Mouse (Mus musculus) layer of hippocampus, adult 18-20 months (tissue): Measurements from ENCODE around the gene Arid3a. TPM values are rescaled to one million over a fixed set of nuclear protein-coding genes. Genes with fewer than 3 reads are reported as not detected.
A peak's percentile ranks its signal among the peaks of the same experiment; 100 is the strongest.

Experiments used
- DNase-seq, 2 experiments: peaks; one replicate each; pipeline ENCODE4 v3.0.0; 2022; ENCODE audit warnings: low spot score in 2 of 2
- total RNA-seq, 2 experiments: library from RNA; stranded (reverse); gene quantifications; 2 replicates each; pipeline ENCODE4 v1.2.3; 2021

The Arid3a gene
- total RNA-seq, 2 experiments from 2014 or later: 5.5 to 5.8 TPM

- DNase-seq: no peak
Measured at GRCm38 (mm10) chr10:79991548-79991947, 64.7 kb downstream of the Arid3a start.

- no peak for DNase-seq
Measured at GRCm38 (mm10) chr10:79994397-79995115, 67.7 kb downstream of the Arid3a start.

GRCm38 (mm10) chr10:79995636-79996035 is 68.8 kb downstream of the Arid3a start:
- no peak for DNase-seq

GRCm38 (mm10) chr10:79996272-79997033 is 69.6 kb downstream of the Arid3a start, which contains the start of gene Abca7:
Gene Abca7, plus strand, starts transcription at chr10:79996494.
- DNase-seq: peak; percentile 92 to 97

GRCm38 (mm10) chr10:79997034-79997760 is 70.4 kb downstream of the Arid3a start:
- peak; percentile 58 to 75 for DNase-seq

- no peak for DNase-seq
Measured at GRCm38 (mm10) chr10:79997819-79998218, 71.0 kb downstream of the Arid3a start.

GRCm38 (mm10) chr10:80001945-80002344 is 75.1 kb downstream of the Arid3a start:
- DNase-seq: no peak

GRCm38 (mm10) chr10:80002829-80003228 is 76.0 kb downstream of the Arid3a start:
- no peak for DNase-seq

GRCm38 (mm10) chr10:80003374-80004232 is 76.8 kb downstream of the Arid3a start:
- DNase-seq: no peak

- no peak for DNase-seq
Measured at GRCm38 (mm10) chr10:80004233-80004705, 77.4 kb downstream of the Arid3a start.

Other genes starting within 250 kb of the Arid3a start
- gene Cdc34, start 244.8 kb upstream of the Arid3a start, total RNA-seq: 10 to 100 TPM; 65.4 to 74.2 TPM
- 1 to 10 TPM; 3.3 to 3.6 TPM for gene Gzmm, start 238.0 kb upstream of the Arid3a start, total RNA-seq
- 100 to 1,000 TPM; 554 to 566 TPM for gene Bsg, start 222.6 kb upstream of the Arid3a start, total RNA-seq
- 100 to 1,000 TPM; 134 TPM for gene Hcn2, start 210.4 kb upstream of the Arid3a start, total RNA-seq
- gene Polrmt, start 180.5 kb upstream of the Arid3a start, total RNA-seq: 10 to 100 TPM; 42.4 to 51.3 TPM
- 1 to 10 TPM; 1.5 to 2.2 TPM for gene Fgf22, start 172.0 kb upstream of the Arid3a start, total RNA-seq
- 10 to 100 TPM; 84.9 to 87.3 TPM for gene Rnf126, start 160.1 kb upstream of the Arid3a start, total RNA-seq
- gene Fstl3, start 149.8 kb upstream of the Arid3a start, total RNA-seq: 1 to 10 TPM; 1.8 to 2.5 TPM
- under 1 TPM; 0.61 to 0.89 TPM for gene Prss57, start 136.1 kb upstream of the Arid3a start, total RNA-seq
- 100 to 1,000 TPM; 293 to 314 TPM for gene Palm, start 133.5 kb upstream of the Arid3a start, total RNA-seq
- 1 to 10 TPM in 1 of 2 experiments, under 1 TPM in 1; 0.54 to 1.3 TPM for gene Misp, start 106.1 kb upstream of the Arid3a start, total RNA-seq
- 10 to 100 TPM; 48.8 to 58.4 TPM for gene Ptbp1, start 72.6 kb upstream of the Arid3a start, total RNA-seq
- 1 to 10 TPM in 1 of 2 experiments, under 1 TPM in 1; 0.94 to 2.0 TPM for gene Prtn3, start 52.6 kb upstream of the Arid3a start, total RNA-seq
- 10 to 100 TPM; 30.6 to 34.4 TPM for gene Plppr3, start 52.4 kb upstream of the Arid3a start, total RNA-seq
- gene Elane, start 40.8 kb upstream of the Arid3a start, total RNA-seq: not detected
- not detected for gene Cfd, start 36.2 kb upstream of the Arid3a start, total RNA-seq
- gene Med16, start 18.1 kb upstream of the Arid3a start, total RNA-seq: 10 to 100 TPM; 53.8 to 55.2 TPM
- gene Gm26602, start 16.2 kb upstream of the Arid3a start, total RNA-seq: not detected
- 1 to 10 TPM; 6.7 to 7.8 TPM for gene Kiss1r, start 10.1 kb upstream of the Arid3a start, total RNA-seq
- 100 to 1,000 TPM; 366 to 401 TPM for gene R3hdm4, start 5.8 kb upstream of the Arid3a start, total RNA-seq
- 10 to 100 TPM; 40.3 to 42.1 TPM for gene Wdr18, start 33.1 kb downstream of the Arid3a start, total RNA-seq
- under 1 TPM in 1 of 2 experiments, not detected in 1; 0.15 TPM for gene Grin3b, start 43.7 kb downstream of the Arid3a start, total RNA-seq
- 100 to 1,000 TPM; 118 to 123 TPM for gene Tmem259, start 57.3 kb downstream of the Arid3a start, total RNA-seq
- 1 to 10 TPM; 3.6 to 5.2 TPM for gene Cnn2, start 61.5 kb downstream of the Arid3a start, total RNA-seq
- gene Abca7, start 69.5 kb downstream of the Arid3a start, total RNA-seq: 10 to 100 TPM; 10.2 to 12.0 TPM
- 1 to 10 TPM; 4.1 to 4.2 TPM for gene Arhgap45, start 89.6 kb downstream of the Arid3a start, total RNA-seq
- gene Polr2e, start 112.8 kb downstream of the Arid3a start, total RNA-seq: 10 to 100 TPM; 88.2 to 93.9 TPM
- 100 to 1,000 TPM; 509 to 545 TPM for gene Gpx4, start 120.1 kb downstream of the Arid3a start, total RNA-seq
- 10 to 100 TPM; 16.3 to 16.9 TPM for gene Sbno2, start 178.5 kb downstream of the Arid3a start, total RNA-seq
- 100 to 1,000 TPM; 101 to 102 TPM for gene Stk11, start 188.8 kb downstream of the Arid3a start, total RNA-seq
- gene Atp5d, start 211.6 kb downstream of the Arid3a start, total RNA-seq: 100 to 1,000 TPM; 354 to 359 TPM
- gene Cbarp, start 213.8 kb downstream of the Arid3a start, total RNA-seq: 100 to 1,000 TPM; 362 to 363 TPM
- gene Midn, start 221.2 kb downstream of the Arid3a start, total RNA-seq: 10 to 100 TPM; 59.4 to 68.4 TPM
- gene Cirbp, start 238.9 kb downstream of the Arid3a start, total RNA-seq: 10 to 100 TPM; 60.7 to 76.4 TPM
- 1 to 10 TPM; 6.4 to 6.5 TPM for gene 1600002K03Rik, start 245.9 kb downstream of the Arid3a start, total RNA-seq